Mouse (Mus musculus) CH12F3 (cell line): ENCODE data around the gene Pafah1b1.

Experiments
- in situ Hi-C: fragments of 300-500 bp; cut with MboI; formaldehyde crosslinking; loops from 2 replicates; pipeline ENCODE4 v1.14.3; 2020; ENCODE audit warnings: low sequenced_read_pairs

Pafah1b1 gene

DNA sequence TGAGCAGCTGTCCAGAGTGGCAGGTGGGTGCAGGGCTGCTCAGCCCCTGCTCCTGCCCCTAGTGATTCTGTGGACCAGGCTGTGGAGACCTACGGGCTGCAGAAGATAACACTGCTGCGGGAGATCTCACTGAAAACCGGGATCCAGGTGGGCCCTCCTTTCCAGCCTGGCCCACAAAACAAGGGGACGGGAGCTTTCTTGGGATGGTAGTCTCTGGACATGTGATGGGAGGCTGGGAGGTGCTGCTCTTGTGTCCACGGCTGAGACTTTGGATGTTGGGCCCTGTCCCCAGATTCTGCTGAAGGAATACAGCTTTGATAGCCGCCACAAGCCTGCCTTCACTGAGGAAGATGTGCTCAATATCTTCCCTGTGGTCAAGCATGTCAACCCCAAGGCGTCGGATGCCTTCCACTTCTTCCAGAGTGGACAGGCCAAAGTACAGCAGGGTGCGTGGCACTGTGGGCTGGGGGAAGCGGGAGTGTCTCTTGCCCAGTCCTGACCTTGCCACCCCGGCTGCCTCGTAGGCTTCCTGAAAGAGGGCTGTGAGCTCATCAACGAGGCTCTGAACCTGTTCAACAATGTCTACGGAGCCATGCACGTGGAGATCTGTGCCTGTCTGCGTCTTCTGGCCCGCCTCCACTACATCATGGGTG is 58.7 kb downstream of the Pafah1b1 start:
- in situ Hi-C loops, result no loop called here

DNA sequence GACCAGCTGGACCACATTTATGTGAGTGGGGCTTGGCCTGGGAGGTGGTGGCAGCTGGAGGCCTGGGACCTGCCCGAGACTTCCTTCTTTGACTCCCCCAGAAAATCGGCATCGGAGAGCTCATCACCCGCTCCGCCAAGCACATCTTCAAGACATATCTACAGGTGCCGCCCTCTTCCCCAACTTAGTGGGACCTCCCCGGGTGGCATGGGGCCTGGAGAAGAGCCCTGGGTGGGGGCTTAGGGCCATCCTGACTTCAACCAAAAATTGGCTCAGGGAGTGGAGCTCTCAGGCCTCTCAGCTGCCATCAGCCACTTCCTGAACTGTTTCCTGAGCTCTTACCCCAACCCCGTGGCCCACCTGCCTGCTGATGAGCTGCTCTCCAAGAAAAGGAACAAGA is 59.6 kb downstream of the Pafah1b1 start:
- in situ Hi-C loops, result no loop called here

DNA sequence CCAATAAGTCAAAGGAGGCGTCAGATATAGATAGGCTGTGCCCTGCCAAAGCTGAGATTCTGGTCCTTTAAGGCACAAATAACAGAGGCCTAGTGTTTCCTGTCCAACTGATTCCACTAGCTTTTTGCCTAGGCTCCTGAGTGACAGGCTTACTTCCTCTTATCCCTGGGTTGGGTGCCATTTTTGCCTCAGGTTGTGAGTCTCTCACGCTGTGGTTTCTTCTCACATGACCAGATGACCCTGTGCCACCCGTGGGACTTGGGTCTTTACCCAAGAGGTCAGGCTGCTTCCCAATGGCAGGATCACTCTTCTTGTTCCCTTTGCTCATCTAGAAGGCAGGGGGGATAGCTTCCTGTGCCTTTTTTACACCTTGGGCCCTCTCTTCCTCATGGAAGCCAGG is 60.2 kb downstream of the Pafah1b1 start:
- in situ Hi-C loops, result no loop called here

DNA sequence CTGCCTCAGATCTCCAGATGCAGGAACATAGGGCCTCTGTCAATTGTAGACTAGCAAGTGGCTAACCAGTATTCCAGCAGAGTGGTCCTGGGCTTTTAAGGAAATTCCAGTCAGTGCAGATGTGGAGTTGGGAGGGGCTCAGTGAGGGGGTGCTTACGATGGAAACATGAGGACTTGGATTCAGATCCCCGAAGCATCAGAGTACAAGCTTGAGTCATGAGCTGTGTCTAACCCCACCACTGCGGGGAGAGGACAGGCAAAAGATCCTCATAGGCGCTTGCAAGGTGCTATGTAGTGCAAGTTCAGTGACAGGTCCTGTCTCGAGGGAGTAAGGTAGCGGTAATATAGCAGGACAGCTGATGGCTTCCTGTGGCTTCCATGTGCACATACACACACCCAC is 62.2 kb downstream of the Pafah1b1 start:
- in situ Hi-C loops, result no loop called here

DNA sequence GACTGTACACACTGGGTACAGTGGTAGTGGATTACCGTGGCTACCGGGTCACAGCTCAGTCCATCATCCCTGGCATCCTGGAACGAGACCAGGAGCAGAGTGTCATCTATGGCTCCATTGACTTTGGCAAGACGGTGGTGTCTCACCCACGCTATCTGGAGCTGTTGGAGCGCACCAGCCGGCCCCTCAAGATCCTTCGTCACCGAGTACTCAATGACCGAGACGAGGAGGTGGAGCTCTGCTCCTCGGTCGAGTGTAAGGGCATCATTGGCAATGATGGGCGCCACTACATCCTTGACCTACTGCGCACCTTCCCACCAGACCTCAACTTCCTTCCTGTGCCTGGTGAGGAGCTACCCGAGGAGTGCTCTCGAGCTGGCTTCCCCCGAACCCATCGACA is 62.8 kb downstream of the Pafah1b1 start:
- in situ Hi-C loops, result no loop called here

DNA sequence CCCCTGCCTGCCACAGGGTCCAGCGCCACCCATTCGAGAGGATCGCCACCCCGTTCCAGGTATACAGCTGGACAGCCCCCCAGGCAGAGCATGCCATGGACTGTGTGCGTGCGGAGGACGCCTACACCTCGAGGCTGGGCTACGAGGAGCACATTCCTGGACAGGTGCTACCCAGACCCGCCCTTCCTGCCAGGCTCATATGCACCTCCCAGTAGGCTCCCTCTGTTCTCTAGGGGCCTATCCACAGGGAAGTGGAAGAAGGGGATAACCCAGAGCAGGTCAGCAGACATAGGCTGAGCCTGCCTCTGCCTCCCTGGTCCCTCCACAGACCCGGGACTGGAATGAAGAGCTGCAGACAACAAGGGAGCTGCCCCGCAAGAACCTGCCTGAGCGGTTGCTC is 64.1 kb downstream of the Pafah1b1 start:
- in situ Hi-C loops, result no loop called here

DNA sequence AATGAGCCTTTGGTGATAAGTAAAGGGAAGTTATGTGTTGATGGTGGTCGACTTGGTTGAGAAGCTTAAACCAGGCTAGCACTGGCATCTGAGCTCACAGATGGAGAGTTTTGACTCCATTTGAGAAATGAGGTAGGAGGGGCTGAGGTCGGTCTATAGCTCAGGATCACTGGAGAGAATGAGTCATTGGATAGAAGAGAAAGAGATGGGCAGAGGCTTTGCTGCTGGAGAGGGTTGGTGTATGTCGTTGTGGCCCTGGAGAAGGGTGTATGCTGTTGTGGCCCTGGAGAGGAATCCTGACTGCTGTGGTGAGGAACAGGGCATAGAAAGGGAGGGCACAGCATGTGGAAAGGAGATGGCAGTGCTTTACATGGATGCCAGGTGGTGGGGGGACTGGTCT is 68.5 kb downstream of the Pafah1b1 start:
- in situ Hi-C loops, result no loop called here

DNA sequence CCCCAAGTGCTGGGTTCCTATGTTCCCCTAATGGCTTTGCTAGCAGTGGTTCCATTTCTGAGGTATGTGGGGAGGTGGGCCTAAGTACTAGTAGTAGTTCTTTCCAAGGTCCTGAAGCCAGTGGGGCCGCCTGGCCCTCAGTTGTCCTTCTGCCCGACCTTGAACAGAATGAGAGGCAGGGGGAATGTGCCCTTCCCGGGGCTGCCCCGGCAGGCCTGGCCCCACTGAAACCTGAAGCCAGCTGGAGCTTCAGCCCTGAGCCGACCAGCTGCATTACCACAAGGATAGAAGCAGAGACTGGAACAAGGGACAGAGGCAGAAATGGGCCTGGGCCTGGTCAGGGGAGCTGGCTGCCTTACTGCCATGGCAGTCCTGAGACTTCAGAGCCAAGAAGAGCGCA is 71.1 kb downstream of the Pafah1b1 start:
- in situ Hi-C loops, result no loop called here

DNA sequence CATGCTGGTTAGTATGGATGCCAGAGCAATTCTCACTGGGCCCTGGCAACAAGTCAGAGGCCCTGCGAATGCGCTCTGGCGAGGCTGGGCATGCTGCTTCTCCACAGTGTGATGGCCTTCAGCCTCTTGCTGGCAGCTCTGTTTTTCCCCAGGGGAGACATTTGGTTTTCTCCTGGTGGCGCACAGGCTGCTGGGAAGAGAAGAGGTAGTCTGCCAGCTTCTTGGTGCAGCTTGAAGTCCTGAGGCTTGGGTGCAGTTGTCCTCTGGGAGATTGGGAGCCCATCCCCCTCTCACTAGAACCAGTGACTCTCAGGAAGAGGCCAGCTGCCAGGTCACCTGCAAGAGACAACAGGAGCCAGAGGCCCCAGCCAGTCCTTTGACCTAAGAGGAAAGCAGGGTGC is 71.7 kb downstream of the Pafah1b1 start:
- in situ Hi-C loops, result no loop called here

DNA sequence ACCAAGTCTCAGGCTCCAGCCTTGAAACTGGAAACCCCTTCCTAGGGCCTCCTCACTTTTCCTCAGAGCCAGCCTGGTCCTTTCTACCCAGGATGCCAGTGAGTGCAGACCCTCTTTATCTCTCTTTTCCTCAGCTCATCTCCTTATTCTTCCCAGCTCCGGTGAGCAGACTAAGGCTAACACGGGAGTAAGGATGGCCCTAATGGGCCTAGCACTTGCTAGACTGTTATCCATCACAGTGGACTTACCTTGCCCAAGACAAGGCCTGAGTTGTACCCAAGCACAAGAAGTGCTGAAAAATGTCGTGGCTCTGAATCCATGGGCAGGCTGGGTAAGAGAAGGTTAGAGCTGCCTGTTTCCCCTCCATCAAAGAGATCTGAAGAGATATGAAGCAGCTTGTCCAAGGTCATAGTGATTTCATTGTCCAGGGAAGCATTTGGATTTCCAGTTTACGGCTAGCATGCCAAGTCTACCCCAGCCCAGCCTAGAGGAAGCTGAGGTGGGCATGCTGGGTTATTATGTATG is 73.8 kb downstream of the Pafah1b1 start:
- in situ Hi-C loops, result no loop called here

DNA sequence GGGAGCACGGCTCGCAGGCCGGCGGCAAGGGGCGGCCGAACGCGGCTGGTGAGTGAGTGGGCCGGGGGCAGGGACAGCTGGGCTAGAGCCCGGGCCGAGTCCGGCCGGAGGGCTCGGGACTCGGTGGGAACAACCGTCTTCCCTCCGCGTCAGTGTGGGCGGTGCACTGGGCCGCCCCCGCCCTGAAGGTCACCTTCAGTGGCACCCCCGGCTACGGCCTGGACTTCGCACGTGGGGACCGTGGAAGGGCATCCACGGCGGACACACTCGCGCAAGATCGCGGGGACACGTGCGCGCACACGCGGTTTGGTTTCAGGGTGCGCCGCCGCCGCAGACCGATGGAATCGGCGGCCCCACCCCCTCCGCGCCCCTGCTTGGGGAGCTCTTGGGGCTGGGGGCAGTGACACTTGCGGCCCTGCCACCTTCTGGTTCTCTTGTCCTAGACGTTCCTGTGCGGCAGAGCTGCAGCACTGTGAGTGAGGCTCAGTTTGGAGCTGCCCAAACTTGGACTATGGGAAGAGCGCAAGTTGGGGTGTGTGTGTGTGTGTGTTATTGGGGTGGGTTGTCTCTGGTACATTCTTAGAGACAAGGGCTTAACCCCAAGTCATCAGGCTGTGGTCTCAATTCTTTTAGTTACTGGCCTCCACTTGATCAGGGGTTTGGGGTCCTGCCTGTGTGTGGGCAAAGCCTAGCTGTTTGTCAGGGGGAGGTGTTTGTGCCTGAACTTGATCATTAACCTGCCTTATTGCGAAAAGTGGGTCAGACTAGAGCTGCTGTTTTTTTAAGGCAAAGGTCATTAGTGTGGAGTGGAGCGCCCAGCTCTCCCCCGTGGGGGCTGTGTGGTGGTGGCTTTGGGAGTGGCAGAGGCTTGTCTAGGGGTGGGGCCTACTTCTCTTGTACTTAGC is 74.6 kb downstream of the Pafah1b1 start:
- in situ Hi-C loops, result no loop called here

DNA sequence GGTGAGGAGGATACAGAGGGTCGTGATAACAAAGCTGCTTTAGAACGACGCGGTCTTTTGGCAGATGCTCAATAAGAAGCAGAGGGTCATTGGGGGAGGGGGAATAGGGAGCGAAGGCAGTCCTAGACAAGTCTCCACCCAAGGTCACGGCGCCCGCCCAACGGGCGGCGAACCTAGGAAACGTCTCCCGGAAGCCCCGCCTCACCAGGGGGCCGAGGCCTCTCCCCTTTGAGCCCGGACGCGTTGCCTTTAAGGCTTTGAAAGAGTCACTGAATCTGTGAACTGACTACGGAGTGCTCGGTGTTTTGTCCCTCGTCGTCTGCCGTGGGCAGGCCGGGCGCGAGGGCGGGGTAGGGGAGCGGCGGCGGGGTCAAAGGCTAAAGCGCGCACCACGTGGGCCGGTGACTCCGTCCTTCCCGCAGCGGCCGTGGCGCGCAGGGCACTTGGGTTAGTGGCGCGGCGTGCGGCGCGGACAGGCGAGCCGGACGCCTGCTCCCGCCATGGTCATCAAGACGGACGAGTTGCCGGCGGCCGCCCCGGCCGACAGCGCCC is 75.3 kb downstream of the Pafah1b1 start, which contains the start of gene Cluh:
Cluh (plus strand) TSS at position 401 of the 552 bp plus-strand sequence.
- in situ Hi-C loops, result no loop called here

DNA sequence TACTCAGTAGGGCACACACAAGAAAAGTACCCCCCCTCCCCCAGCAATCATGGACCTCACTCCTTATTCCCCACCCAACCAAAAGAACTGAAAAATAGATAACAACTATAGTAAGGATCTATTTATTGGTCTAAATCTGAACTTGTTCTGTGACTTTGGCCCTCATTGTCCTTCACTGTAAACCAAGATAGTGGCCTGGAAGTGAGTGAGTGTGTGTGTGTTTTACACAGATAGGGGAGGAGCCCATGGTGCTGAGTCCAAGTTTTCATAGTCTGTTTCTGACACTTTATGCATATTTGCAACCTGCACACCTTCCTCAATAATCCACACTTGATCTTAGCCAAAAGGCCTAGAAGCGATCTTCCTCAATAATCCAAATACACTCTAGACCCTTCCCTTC is 75.8 kb downstream of the Pafah1b1 start:
- in situ Hi-C loops, result no loop called here

DNA sequence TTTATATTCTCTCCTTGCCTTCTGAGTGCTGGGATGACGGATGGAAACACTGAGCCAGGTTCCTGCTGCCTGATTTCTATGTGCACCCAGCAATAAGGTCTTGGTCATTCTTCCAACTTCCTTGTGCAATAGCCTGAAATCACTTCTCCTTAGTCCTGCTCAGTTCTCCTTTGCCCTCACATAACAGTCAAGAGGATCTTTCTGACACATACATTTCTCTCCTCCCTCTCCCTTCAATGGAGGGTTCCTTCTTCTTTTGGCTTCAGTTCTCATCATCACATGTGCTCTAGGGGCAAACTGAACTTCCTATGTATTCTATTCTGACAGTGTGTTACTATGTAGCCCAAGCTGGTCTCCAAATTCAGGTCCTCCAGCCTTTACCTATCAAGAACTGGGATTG is 76.5 kb downstream of the Pafah1b1 start:
- in situ Hi-C loops, result no loop called here

DNA sequence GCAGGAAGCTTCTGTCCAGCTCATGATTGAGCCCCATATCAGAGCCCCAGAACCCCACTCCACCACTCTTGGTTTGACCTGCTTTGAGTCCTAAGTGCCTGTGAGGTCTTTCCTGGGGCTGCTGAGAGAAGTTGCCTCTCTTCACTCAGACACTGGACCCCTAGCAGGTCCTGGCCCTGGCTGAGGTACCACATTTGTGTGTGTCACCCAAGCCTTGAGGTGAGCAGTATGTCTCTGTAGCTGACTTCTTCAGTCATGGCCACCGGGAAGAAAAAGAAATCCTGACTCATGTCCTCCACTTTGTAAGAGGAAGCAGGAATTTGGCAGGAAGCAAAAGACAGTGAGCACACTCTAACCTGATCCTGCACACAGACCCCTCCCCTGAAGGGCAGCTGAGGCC is 84.8 kb downstream of the Pafah1b1 start:
- in situ Hi-C loops, result no loop called here

DNA sequence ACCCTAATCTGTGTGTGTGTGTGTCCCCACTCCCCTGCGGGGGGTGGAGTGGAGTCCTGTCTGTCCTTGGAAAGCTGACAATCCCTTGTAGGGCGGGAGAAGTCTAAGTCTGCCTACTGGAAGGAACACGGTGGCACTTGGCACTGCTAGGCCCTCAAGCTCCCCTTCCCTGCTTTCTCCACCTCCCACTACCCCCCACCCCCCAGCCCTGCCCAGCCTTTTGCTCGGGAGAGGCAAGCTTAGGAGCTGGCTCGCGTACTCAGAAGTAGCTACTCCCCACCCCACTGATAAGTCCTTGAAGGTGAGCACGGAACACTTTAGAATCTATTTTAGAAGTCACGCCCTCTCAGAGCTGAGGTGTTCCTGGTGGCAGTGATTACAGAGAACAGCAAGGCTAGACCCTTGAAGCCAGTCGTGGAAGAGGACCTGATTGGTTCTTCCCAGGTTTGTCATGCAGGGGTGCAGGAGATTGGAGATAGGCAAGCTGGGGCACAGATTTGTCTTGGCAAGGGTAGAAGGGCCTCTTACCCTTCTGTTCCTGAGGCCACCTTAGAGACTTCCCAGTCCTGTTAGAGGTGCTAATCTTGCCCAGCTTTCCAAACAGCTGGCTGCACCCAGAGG is 85.6 kb downstream of the Pafah1b1 start:
- in situ Hi-C loops, result no loop called here

DNA sequence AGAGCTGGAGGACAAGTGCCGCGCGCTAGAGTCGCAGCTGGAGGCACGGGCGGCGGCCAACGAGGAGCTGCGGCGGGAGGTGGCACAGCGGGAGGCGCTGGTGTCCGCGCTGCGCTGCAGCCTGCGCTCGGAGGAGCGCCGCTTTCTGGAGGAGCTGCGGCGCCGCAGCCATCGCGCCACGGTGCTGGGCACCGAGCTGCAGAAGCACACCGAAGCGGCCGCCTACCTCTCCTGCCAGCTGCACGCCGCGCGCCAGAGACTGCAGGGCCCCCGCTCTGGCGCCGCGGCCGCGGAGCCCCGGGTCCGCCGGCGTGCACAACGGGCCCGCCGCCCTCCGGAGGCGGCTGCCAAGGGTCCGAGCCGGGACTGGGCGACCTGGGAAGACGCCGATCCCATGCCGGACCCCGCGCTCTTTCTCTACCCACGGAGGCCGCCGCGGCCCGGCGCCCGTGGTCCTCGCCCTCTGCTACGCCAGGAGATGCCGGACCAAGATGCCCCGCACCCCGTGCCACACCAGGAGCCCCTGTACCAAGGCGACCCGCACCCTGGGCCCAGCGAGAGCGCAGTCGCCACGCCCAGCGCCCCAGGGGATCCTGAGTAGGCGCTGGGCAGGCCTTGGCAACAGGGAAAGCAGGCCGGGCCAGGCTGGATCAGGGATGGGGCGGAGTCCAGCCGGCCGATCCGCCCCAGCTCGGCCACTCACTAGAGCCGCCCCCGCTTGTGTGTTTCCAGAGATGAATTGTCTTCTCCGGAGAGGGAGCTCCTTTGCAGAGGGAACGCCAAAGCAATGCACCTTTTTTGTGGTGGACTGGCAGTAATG is 86.3 kb downstream of the Pafah1b1 start:
- in situ Hi-C loops, result no loop called here

DNA sequence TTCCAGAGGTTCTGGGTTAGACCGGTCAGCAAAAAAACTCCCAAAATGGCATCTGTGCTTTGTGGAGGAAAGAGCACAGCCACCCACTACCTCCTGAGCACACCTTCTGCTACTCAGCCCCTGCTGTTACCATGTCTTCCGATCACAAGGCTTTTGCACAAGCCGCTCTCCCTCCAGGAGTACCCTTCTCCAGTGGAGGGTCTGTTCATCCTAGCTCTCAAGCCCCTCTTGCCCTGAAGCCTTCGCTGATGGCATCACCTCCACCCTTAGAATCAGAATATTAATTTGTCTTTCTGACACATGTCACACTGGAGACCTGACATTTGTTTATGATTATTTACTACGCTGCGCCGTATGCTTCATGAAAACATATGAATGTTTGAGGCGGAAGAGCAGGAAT is 87.0 kb downstream of the Pafah1b1 start:
- in situ Hi-C loops, result no loop called here

DNA sequence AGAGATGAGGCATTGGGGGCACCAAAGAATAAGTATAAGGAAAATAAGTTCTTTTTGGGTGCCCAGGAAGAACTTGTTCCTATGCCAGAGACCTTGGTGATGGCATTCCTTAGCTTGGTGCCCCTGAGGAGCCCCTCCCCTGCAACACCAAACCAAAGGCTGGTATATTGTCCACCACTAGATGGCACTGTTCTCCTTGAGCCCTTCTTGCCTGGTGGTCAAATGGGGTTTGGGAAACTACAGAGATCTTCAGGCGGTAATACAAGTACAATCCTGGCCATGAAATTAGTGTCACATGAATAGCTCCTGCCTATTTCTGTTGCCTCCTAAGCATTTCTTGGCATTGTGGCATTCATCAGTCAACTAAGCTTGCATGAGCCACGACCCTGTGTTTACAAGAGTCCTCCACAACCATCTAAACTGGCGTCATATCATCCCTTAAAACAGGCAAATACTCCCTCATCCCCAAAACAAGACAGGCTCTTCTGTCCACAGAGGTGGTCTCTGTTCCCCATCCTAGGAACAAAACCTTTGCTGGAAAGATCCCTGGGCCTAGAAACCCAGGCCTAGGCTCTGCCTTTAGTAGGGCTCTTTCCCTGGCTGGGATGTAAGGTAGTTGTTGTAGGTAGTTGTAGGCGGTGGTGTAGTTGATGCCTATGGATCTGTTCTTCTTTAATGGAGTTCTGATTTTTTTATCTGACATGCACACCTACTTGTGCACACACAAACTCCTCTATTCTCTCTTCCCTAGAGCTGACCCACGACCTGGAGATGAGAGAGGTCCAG is 89.8 kb downstream of the Pafah1b1 start:
- in situ Hi-C loops, result no loop called here
